Mouse (Mus musculus) cortical plate, adult 2 months (tissue): ENCODE data around the gene Lypd3.

Experiments used
- CTCF ChIP-seq: fragments of 200-500 bp; IDR thresholded peaks from 2 replicates; pipeline ENCODE4 v1.5.1; 2011; ENCODE audit warnings: mild to moderate bottlenecking, control low read depth, low read length; ENCODE audit not compliant: insufficient read depth; ENCODE audit errors: extremely low read depth
- POLR2A ChIP-seq: fragments of 200-500 bp; IDR thresholded peaks from 2 replicates; pipeline ENCODE4 v1.6.1; 2011; ENCODE audit warnings: mild to moderate bottlenecking, low read length, control low read depth; ENCODE audit not compliant: insufficient read depth; ENCODE audit errors: extremely low read depth

GRCm38 (mm10) chr7:24593621-24594308, 42.6 kb upstream of the Lypd3 start:
- TF ChIP-seq CTCF (no peak), POLR2A (no peak)
